Mouse (Mus musculus) urinary bladder, postnatal 14 days (tissue): Measurements from ENCODE around the gene Rapgef4.
A peak's percentile ranks its signal among the peaks of the same experiment; 100 is the strongest.

Experiments
- DNase-seq: peaks from one replicate; pipeline ENCODE4 v3.0.0; 2021; ENCODE audit warnings: low spot score

Gene Rapgef4

DNA sequence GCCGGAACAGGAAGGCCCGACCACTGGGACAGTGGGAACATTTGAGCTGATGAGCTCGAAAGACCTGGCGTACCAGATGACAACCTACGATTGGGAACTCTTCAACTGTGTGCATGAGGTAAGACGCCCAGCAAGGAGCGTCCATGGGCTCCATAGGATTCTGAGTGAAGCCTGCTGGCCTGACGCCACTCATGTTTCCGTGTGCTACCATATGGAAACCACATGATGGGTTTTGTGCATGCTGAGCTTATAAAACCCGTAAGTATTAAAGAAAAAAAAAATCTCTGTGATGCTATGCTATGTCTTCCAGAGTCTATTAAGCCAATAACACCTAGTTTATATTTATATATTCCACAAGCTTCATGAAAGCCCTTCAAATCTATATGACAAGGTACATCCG, 253.0 kb downstream of the Rapgef4 start:
- no peak for DNase-seq

DNA sequence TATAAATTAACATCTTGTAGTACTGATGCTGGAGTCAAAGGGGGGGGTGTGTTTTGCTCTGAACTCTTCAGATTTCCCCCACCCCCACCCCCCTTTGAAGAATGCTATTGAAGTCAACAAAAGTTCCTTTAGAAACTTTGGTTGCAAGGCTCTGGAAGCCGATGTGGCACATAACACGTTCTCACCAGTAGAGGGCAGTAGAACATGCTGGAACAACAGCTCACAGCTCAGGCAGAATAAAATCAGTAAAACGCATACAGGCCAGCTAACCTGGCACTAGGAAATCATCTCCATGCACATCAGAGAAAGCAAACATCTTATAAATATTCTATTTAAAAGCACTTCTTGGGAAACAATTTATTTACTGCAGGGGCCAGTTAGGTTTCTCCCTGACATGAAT, 253.9 kb downstream of the Rapgef4 start:
- DNase-seq = peak; percentile 75

- DNase-seq = no peak
These were observed 254.4 kb downstream of the Rapgef4 start for GRCm38 (mm10) chr2:72235361-72235901.

DNA sequence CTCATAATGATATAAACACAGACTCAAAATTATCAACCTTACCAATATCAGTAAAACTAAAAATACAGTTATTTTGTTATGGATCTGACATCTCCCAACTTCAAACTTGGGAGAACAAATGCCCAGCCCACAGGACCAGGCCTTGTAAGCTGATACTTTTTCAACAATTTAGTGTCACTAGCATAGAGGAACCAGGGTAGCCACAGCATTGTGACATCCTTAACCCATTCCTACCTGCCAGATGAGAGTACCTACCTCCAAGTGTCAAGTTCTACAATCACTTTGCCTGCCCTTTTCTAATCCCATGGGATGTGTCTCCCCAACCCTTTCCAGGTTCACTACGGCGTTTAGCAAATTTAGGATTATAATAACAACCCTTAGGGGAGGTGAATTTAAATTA, 257.4 kb downstream of the Rapgef4 start:
- no peak for DNase-seq

DNA sequence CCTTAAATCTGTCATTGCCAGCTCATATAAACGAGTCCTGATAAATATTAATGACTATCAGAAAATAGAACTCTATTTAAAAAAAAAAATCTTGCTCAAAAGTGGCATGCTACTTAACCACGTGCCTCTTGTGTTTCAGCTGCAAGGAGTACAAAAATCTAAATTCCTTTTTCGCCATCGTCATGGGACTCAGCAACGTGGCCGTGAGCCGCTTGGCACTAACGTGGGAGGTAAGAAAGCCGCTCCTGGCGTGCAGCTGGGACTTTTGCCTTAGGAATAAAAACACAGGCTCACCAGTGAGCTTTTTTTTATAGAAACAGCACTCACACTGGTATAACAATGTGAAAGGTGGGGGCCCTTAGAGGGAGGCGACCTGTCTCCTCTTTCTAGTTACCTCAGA, 257.9 kb downstream of the Rapgef4 start:
- no peak for DNase-seq

DNA sequence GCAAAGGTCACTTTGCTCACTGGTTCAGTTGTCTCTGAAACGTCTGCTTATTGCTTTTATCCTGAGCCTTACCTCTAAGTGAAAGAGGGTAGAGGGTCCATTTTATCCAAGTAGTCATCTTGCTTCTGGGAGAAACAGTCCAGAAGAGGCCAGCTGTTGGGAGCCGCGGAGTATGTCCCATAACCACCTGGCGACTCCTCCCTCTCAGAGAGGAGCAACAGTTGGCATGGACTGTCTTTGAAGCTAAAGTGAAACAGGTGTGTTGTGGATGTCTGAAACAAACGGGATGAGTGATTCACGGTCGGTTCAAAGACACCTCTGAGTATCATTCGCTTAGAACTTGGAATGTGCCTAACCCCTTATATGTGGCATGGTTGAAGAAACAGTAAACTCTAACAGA, 258.4 kb downstream of the Rapgef4 start:
- no peak for DNase-seq

DNA sequence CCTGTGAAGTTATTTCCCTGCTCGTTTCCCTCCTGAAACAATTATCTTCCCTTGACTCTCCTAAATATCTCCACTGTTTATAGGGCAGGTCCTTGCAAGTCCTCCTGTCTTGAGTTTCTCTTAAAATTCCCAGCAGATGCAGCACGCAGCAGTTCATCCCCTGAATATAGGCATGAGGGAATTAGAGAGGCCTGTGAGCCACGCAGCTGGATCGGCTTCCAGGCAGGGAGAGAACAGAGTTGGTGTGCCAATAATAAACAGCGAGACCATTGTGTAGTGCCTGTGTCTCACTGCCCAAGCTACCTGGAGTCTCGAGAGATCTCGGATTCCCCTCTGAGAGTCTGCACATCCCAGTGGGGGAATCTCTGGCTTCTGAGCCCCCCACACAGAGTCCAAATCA, 259.0 kb downstream of the Rapgef4 start:
- DNase-seq = no peak

DNA sequence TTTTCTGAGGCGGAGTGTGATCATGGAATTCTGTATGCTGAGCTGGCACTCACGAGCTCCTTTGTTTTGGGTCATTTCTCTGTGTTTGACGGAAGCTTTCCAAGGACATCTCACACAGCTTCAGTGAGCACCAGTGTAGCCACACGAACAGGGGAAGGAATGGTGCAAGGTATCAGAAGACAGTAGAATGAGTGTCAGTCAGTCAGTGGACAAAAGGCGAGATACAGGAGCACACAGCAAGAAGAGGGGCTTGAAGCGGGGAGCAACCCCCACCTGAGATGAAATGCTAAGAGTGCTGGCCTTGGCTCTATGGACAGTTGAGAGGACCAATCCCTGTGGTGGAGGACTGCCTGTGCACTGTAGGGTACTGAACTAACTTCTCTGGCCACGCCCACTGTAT, 259.7 kb downstream of the Rapgef4 start:
- DNase-seq = no peak

DNA sequence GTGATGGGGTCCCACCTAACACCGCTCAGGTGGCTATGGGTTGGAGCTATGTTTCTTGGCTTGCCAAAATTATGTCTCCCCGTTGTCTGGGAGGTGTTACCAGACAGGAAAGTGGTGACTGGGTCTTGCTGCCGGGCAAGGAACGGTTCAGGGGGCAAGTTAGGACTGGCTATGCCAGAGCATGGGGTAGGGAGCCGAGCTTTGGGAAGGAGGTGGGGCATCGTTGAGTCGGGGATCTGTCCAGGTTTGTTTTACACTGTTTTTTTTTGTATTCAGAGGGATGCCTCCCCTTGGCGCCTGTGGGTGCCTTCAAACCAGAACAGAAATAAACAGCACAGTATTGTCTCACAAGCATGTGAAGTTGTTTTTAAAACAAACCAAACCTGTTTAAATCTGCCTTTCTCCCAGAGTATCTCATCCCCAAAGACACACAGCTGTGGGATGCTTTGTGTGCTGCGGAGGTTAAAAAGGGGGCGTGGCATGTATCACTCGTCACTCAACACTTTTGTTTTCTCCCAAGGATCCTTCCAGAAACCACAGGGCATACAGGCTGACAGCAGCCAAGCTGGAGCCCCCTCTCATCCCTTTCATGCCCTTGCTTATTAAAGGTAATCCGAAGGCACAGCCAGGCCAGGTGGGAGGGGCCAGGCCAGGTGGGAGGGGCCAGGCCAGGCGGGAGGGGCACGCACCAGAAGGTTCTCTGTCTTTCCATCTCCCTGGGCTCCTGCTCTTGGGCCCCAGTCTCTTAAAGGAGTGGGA, 260.9 kb downstream of the Rapgef4 start:
- no peak for DNase-seq

DNA sequence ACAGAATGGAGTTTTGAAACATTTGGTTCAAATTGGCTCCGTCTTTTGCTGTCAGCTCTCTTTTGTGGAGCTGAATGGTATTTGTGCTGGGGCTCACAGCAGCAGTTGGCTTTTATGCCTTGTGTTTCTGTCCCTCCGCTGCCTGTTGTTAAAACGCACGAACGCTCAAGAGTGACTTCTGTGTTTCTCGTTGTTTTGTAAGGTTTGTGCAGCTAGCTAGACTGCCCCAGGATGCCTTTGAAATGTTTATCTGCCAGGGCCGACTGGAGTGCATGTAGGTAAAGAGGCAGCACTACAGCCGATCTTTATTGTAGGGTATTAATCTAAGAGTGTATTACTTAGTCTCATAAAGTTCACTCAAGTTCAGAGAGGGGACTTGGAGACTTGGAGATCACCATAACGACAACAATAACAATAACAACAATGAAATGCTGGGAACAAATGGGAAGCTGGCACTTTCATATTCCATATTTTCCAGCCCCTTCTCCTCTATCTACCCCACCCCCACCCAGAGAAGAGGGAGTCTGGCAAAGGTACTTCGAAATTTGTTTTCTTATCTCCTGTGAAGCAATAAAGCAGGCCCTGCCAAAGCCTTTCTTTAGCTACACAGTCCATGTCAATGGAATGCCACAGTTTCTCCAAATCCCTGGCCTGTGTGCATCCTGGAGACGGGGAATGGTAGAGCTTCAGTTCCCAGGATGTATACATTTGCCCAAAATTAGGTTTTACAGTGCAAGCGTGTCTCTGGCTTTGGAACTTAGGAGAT, 262.1 kb downstream of the Rapgef4 start:
- DNase-seq = no peak

DNA sequence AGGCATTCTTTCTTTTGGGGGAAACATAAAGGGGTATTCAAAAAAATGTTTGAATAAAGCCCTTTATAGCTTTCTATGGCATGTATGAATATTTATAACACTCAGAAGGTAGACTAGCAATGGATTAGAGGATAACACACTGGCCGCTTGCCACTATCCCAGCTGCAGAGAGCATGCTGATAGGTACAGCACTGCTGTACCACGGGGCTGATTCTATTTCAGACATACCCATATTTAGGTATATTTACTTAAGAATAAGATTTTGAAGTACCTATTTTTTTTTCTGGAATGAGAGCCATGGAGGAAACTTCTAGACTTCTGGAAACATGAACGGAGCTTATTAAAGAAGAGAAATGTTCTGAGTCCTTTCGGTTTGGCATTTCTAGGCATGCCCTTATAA, 264.6 kb downstream of the Rapgef4 start:
- DNase-seq = no peak

- DNase-seq = no peak
These were observed 265.3 kb downstream of the Rapgef4 start for GRCm38 (mm10) chr2:72246376-72246775.

- no peak for DNase-seq
These were observed 266.8 kb downstream of the Rapgef4 start for GRCm38 (mm10) chr2:72247819-72248218.

DNA sequence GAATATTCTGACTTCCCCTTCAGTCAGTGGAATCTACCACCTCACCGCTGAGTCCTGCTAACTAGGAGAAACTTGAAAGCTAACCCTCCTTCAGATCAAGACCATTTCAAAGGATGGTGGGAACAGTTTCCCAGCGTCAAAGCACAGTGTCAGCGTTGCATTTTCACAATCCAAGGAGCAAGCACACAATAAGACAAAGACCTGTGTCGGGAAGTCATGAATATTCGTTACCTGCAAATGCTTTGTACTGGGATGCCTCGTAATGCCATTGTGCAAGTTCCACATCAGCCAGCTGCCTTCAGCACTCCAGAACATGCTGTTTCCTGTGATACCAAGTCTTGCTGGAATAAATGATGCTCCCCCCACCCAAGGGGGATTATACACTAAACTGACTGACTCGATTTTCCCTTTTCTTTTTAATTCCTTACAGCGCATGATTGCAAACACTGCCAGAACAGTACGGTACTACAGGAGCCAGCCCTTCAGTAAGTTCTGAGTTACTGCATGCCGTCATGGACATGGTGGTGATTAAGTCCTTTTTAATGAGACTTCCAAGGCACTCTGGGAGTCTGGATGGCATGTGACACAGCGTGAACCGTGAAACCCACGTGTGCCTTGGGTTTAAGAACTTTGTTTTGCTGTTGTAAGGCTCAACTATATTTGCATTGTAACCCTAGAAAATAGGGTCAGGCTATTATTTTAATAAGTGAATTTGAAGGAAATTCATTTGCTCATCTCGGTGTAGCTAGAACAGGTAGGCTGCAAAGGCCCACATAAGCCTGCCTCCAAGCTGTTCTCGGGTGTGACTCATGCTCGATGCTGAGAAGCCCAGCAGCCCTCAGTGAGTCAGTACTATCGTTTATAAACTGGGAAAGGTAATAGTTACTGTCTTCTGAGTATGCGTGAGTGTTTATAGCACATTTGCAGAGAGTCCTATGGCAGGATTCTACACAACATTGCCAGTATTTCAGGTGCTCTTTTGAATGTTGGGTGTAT, 271.8 kb downstream of the Rapgef4 start:
- DNase-seq = no peak

DNA sequence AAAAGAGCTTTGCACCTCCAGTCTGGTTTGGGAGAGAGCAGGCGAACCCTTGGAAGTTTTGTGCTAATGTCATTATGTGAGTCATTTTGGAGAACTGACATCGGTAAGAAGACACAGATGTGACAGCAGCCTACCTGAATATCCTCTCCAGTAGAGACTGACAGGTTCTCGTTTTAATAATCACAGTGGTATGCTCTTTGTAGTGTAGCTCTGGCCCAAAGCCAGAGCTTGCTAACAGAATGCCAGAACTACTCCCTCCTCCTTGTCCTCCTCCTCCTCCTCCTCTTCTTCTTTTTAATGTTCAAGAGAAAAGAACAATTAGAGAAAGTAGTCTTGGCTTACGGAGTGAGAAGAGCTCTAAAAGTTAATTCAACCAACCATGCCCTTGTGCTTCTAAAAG, 272.8 kb downstream of the Rapgef4 start:
- no peak for DNase-seq

DNA sequence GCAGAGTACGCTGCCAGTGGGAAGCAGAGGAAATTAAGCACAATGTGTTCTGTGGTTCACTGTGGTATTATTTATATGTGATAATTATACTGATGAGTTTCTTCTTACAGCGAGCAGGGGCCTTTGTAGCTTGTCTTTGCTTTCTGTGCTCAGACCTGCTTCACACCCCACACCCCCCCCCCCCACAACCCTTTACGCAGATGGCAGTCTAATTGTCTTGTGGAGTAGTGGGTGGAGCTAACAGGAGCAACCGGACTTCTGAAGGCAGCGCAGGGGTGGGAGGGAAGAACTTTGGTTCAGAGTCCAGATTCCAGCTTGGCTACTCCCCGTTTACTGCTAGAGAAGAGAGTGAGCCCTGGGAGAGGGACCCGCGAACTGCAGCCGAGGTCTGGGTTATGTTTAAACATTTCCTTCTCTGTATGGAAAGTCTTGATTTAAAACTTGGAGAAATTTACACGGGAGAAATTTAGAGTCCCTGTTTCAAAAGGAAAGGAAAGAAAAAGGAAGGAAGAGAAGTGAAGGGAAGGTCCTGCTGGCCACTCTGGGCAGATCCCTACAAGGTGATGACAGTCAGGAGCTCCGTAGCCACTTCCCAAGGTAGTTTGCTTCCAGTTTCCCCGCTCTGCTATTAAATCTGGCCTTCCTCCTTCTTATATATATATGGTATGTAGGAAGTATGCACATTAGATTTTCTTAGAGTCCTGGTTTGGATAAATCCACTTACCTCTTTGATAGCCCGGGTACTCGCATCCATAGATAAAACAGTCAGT, 274.0 kb downstream of the Rapgef4 start:
- DNase-seq = no peak

- no peak for DNase-seq
These were observed 279.7 kb downstream of the Rapgef4 start for GRCm38 (mm10) chr2:72260704-72261103.

DNA sequence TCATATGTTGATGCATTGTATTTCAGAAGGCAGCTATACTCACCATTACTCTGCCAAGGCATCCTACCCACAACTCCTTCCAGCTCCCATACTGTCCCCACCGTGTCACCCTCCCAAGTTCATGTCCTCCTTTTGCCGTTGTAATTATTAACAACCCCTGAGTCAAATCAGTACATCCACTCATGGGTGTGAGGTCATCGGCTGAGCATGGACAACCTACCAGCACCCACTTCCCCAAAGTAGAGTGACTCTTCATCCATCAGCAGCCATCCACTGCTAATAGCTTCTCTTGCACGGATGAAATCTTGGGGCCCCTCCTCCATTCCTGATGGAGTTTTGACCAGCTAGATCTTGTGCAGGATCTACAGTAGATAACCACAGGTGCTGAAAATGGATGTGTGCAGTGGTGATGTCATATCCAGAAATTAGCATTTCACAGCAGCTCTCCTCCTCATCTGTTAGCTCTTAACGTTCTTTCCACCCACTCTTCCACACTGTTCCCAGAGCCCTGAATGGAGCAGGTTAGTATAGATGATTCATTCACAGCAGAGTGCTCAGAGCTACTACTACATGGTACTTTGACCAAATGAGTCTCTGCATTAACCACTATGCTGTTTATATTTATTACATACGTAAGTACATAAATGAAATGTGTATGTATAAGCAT, 281.9 kb downstream of the Rapgef4 start:
- no peak for DNase-seq

- DNase-seq = no peak
These were observed 286.4 kb downstream of the Rapgef4 start for GRCm38 (mm10) chr2:72267390-72267789.

GRCm38 (mm10) chr2:72269651-72270341, 288.8 kb downstream of the Rapgef4 start:
- no peak for DNase-seq
